ENCODE assay signal across 27 mouse cellular contexts in genomic region chr13:74237574-74237973, GRCm38 (mm10). TPM values are rescaled to one million over a fixed set of nuclear protein-coding genes. Genes with fewer than 3 reads are reported as not detected.
DNase-seq lines count a peak whose midpoint lies in the region; ATAC-seq and TF ChIP-seq lines count a peak whose summit lies in the region.
"Had no signal": no experiment of that assay in that cellular context is flagged by ENCODE, and none has a peak within 500 bp of the region (broad histone marks: within the 10 kb centered on the region; RNA-seq: fewer than 3 reads in every experiment).

No protein-coding gene starts in this region.

- H3K27ac ChIP-seq in lung, embryonic 14.5 days (ENCODE audit: low read depth): no peak overlapping the region
- H3K27ac ChIP-seq in lung, embryonic 16.5 days (ENCODE audit: low read length): 0 out of 2 replicates have a peak overlapping the region, but pooled peaks have one; percentile 2
- H3K27ac ChIP-seq: embryonic facial prominence, embryonic 13.5 days; embryonic facial prominence, embryonic 15.5 days; forebrain, embryonic 10.5 days; forebrain, embryonic 12.5 days had no signal

- no peak for TF ChIP-seq CTCF in lung, embryonic 14.5 days (IDR thresholded peaks at IDR 0.05; ENCODE audit: low read depth)

- H3K4me2 ChIP-seq in lung, embryonic 14.5 days: no peak overlapping the region
- H3K4me2 ChIP-seq in lung, embryonic 16.5 days (ENCODE audit: low read depth, low read length): no peak overlapping the region
- H3K4me2 ChIP-seq: embryonic facial prominence, embryonic 13.5 days; embryonic facial prominence, embryonic 15.5 days; forebrain, embryonic 12.5 days had no signal

- H3K9ac ChIP-seq in lung, embryonic 14.5 days: no peak overlapping the region
- no peak overlapping the region for H3K9ac ChIP-seq in lung, embryonic 16.5 days (ENCODE audit: low read length)
- H3K9ac ChIP-seq: embryonic facial prominence, embryonic 13.5 days; embryonic facial prominence, embryonic 15.5 days; forebrain, embryonic 12.5 days had no signal

- DNase-seq in lung, embryonic 14.5 days: peak; percentile 20
- no peak for DNase-seq in lung, postnatal 10 days
- no peak for DNase-seq in lung, postnatal 4 days
- DNase-seq in R1 (ENCODE audit: low read depth, low spot score): peak; percentile 5
- DNase-seq: adrenal gland, adult 2 months; adrenal gland, postnatal 10 days; adrenal gland, postnatal 25 days; B cell, adult 2 months; cerebellum, adult 11 months; cerebellum, adult 18-20 months; cerebellum, adult 8-10 months; cerebellum, adult 9-11 months; cerebellum, postnatal 14 days; cerebellum, postnatal 36 days; embryo, embryonic 11 days had no signal

- no peak overlapping the region for H3K4me3 ChIP-seq in lung, embryonic 14.5 days (ENCODE audit: low read depth, low read length)
- no peak overlapping the region for H3K4me3 ChIP-seq in lung, embryonic 16.5 days (ENCODE audit: low read length)
- H3K4me3 ChIP-seq: embryonic facial prominence, embryonic 13.5 days; embryonic facial prominence, embryonic 15.5 days; erythroblast, embryonic 14.5 days; forebrain, embryonic 10.5 days; forebrain, embryonic 12.5 days had no signal

- H3K4me1 ChIP-seq in lung, embryonic 14.5 days (ENCODE audit: insufficient read depth): no peaks in the 10 kb centered on the region
- no peaks in the 10 kb centered on the region; the same call in 1 of the 2 replicates for H3K4me1 ChIP-seq in lung, embryonic 16.5 days (replicated peaks; ENCODE audit: control insufficient read depth, insufficient read depth, low read length)
- H3K4me1 ChIP-seq: embryonic facial prominence, embryonic 13.5 days; embryonic facial prominence, embryonic 15.5 days; forebrain, embryonic 10.5 days; forebrain, embryonic 12.5 days had no signal

- H3K36me3 ChIP-seq in lung, embryonic 14.5 days (ENCODE audit: insufficient read depth): no peaks in the 10 kb centered on the region
- H3K36me3 ChIP-seq in lung, embryonic 16.5 days (ENCODE audit: control insufficient read depth, insufficient read depth, low read length): no peaks in the 10 kb centered on the region
- H3K36me3 ChIP-seq: embryonic facial prominence, embryonic 13.5 days; embryonic facial prominence, embryonic 15.5 days; forebrain, embryonic 10.5 days; forebrain, embryonic 12.5 days; G1E had no signal

- ATAC-seq in lung, embryonic 14.5 days (ENCODE audit: insufficient read depth): peak; percentile 63
- peak; percentile 64 for ATAC-seq in lung, embryonic 16.5 days (ENCODE audit: low read depth)
- ATAC-seq: CD4-positive, CD25-positive, alpha-beta regulatory T cell, adult 4 months; forebrain, embryonic 14.5 days; forebrain, embryonic 16.5 days; Patski had no signal

- H3K27me3 ChIP-seq in lung, embryonic 14.5 days (ENCODE audit: insufficient read depth, low read length): no peaks in the 10 kb centered on the region
- H3K27me3 ChIP-seq in lung, embryonic 16.5 days (ENCODE audit: control insufficient read depth, insufficient read depth, low read depth, low read length): no peaks in the 10 kb centered on the region
- H3K27me3 ChIP-seq: CH12.LX; embryonic facial prominence, embryonic 13.5 days; embryonic facial prominence, embryonic 15.5 days; forebrain, embryonic 12.5 days had no signal

- H3K9me3 ChIP-seq in lung, embryonic 14.5 days (ENCODE audit: low read depth, low read length): no peaks in the 10 kb centered on the region
- no peaks in the 10 kb centered on the region for H3K9me3 ChIP-seq in lung, embryonic 16.5 days (ENCODE audit: control insufficient read depth, low read length)
- H3K9me3 ChIP-seq: embryonic facial prominence, embryonic 13.5 days; embryonic facial prominence, embryonic 15.5 days; forebrain, embryonic 10.5 days; forebrain, embryonic 12.5 days; G1E had no signal

- WGBS in lung, embryonic 14.5 days: 53% methylated on average over 7 of the region's 7 CpGs
- WGBS in lung, embryonic 16.5 days: 55% methylated on average over 7 of the region's 7 CpGs

RNA-seq across cellular contexts. Expression of gene Exoc3, which starts 29.0 kb away (rescaled TPM):
- polyA plus RNA-seq in lung, embryonic 14.5 days (2014; fragmentation: Nextera tagmentation; extraction: Ambion mirVana): 76.5 and 90.5 TPM in 2 replicates
- 65.8 and 67.2 TPM in 2 replicates for polyA plus RNA-seq in lung, embryonic 16.5 days (2015; fragmentation: Nextera tagmentation; extraction: Ambion mirVana)

RNA-seq across cellular contexts. Expression of gene Ahrr, which starts 54.6 kb away (rescaled TPM):
- 0.72 and 1.5 TPM in 2 replicates for polyA plus RNA-seq in lung, embryonic 14.5 days (2014; fragmentation: Nextera tagmentation; extraction: Ambion mirVana)
- 0.57 and 0.70 TPM in 2 replicates for polyA plus RNA-seq in lung, embryonic 16.5 days (2015; fragmentation: Nextera tagmentation; extraction: Ambion mirVana)
- polyA plus RNA-seq: G1E, Patski had no signal

Comparison
In these comparisons a context has a peak if more than half of its experiments do, and no peak if none do; other contexts are left out.
1. DNase-seq: peak in lung, embryonic 14.5 days (single experiment) and R1 (single experiment); none in lung, postnatal 10 days (single experiment) and lung, postnatal 4 days (0 of 2).